Mouse (Mus musculus): ENCODE measurements around the gene Olfr1233. TPM values are rescaled to one million over a fixed set of nuclear protein-coding genes. Genes with fewer than 3 reads are reported as not detected.

Olfr1233 gene
- polyA plus RNA-seq (2014; fragmentation: Nextera tagmentation; extraction: Ambion mirVana) = not detected in 2 replicates

- H3K9me3 ChIP-seq (ENCODE audit: control insufficient read depth, low read length) = no peaks in the 10 kb centered on the region
- H3K4me1 ChIP-seq (ENCODE audit: control insufficient read depth, insufficient read depth, low read length) = no peaks in the 10 kb centered on the region
- H3K27ac ChIP-seq (replicated peaks; ENCODE audit: low read depth, low read length) = no peak within 1 kb of the TSS
- DNase-seq (no peak), ATAC-seq (ENCODE audit: low FRiP score, low TSS enrichment) (no peak)
- H3K27me3 ChIP-seq (ENCODE audit: control insufficient read depth, insufficient read depth, low read length) = no peaks in the 10 kb centered on the region
- no peak within 1 kb of the TSS for H3K9ac ChIP-seq (replicated peaks; ENCODE audit: low read length)
- H3K4me3 ChIP-seq (replicated peaks; ENCODE audit: low read depth, low read length) = no peak within 1 kb of the TSS
- no peaks in the 10 kb centered on the region for H3K36me3 ChIP-seq (ENCODE audit: control insufficient read depth, insufficient read depth, low read length)
- H3K4me2 ChIP-seq (ENCODE audit: low read length) = no peak within 1 kb of the TSS
These were observed at the start of gene Olfr1233 for GRCm38 (mm10) chr2:89342298-89342697. TSS of gene Olfr1233 (minus strand) at chr2:89342398.

- Histone ChIP-seq H3K4me3 (replicated peaks; ENCODE audit: low read depth, low read length) (no peak within 1 kb of the TSS), H3K9ac (replicated peaks; ENCODE audit: low read length) (no peak within 1 kb of the TSS), H3K4me1 (ENCODE audit: control insufficient read depth, insufficient read depth, low read length) (no peaks in the 10 kb centered on the region), H3K36me3 (ENCODE audit: control insufficient read depth, insufficient read depth, low read length) (no peaks in the 10 kb centered on the region), H3K9me3 (ENCODE audit: control insufficient read depth, low read length) (no peaks in the 10 kb centered on the region), H3K27ac (replicated peaks; ENCODE audit: low read depth, low read length) (no peak within 1 kb of the TSS), H3K4me2 (ENCODE audit: low read length) (no peak within 1 kb of the TSS), H3K27me3 (ENCODE audit: control insufficient read depth, insufficient read depth, low read length) (no peaks in the 10 kb centered on the region)
- 90% methylated on average over 4 of the region's 4 CpGs for WGBS
- ATAC-seq (ENCODE audit: low FRiP score, low TSS enrichment) (no peak), DNase-seq (no peak)
These were observed 22.6 kb upstream of the Olfr1233 start, which contains the start of gene Olfr1234 for GRCm38 (mm10) chr2:89364765-89365164. TSS of gene Olfr1234 (minus strand) at chr2:89364865.

GRCm38 (mm10) chr2:89329575-89329974, 12.6 kb downstream of the Olfr1233 start, which contains the start of gene Olfr1232:
TSS of gene Olfr1232 (minus strand) at chr2:89329675.
- Histone ChIP-seq H3K9ac (replicated peaks; ENCODE audit: low read length) (no peak within 1 kb of the TSS), H3K36me3 (ENCODE audit: control insufficient read depth, insufficient read depth, low read length) (no peaks in the 10 kb centered on the region), H3K4me3 (replicated peaks; ENCODE audit: low read depth, low read length) (no peak within 1 kb of the TSS), H3K27me3 (ENCODE audit: control insufficient read depth, insufficient read depth, low read length) (no peaks in the 10 kb centered on the region), H3K9me3 (ENCODE audit: control insufficient read depth, low read length) (no peaks in the 10 kb centered on the region), H3K4me2 (ENCODE audit: low read length) (no peak within 1 kb of the TSS), H3K27ac (replicated peaks; ENCODE audit: low read depth, low read length) (no peak within 1 kb of the TSS), H3K4me1 (ENCODE audit: control insufficient read depth, insufficient read depth, low read length) (no peaks in the 10 kb centered on the region)
- ATAC-seq (ENCODE audit: low FRiP score, low TSS enrichment) (no peak), DNase-seq (no peak)

GRCm38 (mm10) chr2:89306974-89307373, 35.2 kb downstream of the Olfr1233 start, which contains the start of gene Olfr1231:
TSS of gene Olfr1231 (minus strand) at chr2:89307074.
- ATAC-seq (ENCODE audit: low FRiP score, low TSS enrichment) (no peak), DNase-seq (peak; percentile 19)
- H3K27ac ChIP-seq (replicated peaks; ENCODE audit: low read depth, low read length) = no peak within 1 kb of the TSS
- no peaks in the 10 kb centered on the region for H3K9me3 ChIP-seq (ENCODE audit: control insufficient read depth, low read length)
- no peak within 1 kb of the TSS for H3K9ac ChIP-seq (replicated peaks; ENCODE audit: low read length)
- WGBS = 66% methylated on average over 2 of the region's 2 CpGs
- H3K4me1 ChIP-seq (ENCODE audit: control insufficient read depth, insufficient read depth, low read length) = no peaks in the 10 kb centered on the region
- H3K4me3 ChIP-seq (replicated peaks; ENCODE audit: low read depth, low read length) = no peak within 1 kb of the TSS
- no peaks in the 10 kb centered on the region for H3K36me3 ChIP-seq (ENCODE audit: control insufficient read depth, insufficient read depth, low read length)
- H3K4me2 ChIP-seq (ENCODE audit: low read length) = no peak within 1 kb of the TSS
- no peaks in the 10 kb centered on the region for H3K27me3 ChIP-seq (ENCODE audit: control insufficient read depth, insufficient read depth, low read length)

- no peaks in the 10 kb centered on the region for H3K9me3 ChIP-seq (ENCODE audit: control insufficient read depth, low read length)
- no peaks in the 10 kb centered on the region for H3K4me1 ChIP-seq (ENCODE audit: control insufficient read depth, insufficient read depth, low read length)
- H3K27me3 ChIP-seq (ENCODE audit: control insufficient read depth, insufficient read depth, low read length) = no peaks in the 10 kb centered on the region
- no peak for DNase-seq
- H3K36me3 ChIP-seq (ENCODE audit: control insufficient read depth, insufficient read depth, low read length) = no peaks in the 10 kb centered on the region
- no peak for ATAC-seq (ENCODE audit: low FRiP score, low TSS enrichment)
- H3K27ac ChIP-seq (replicated peaks; ENCODE audit: low read depth, low read length) = no peak within 1 kb of the TSS
- no peak within 1 kb of the TSS for H3K9ac ChIP-seq (replicated peaks; ENCODE audit: low read length)
- 90% methylated on average over 1 of the region's 1 CpGs for WGBS
- H3K4me3 ChIP-seq (replicated peaks; ENCODE audit: low read depth, low read length) = no peak within 1 kb of the TSS
- H3K4me2 ChIP-seq (ENCODE audit: low read length) = no peak within 1 kb of the TSS
These were observed 45.0 kb downstream of the Olfr1233 start, which contains the start of gene Olfr1230 for GRCm38 (mm10) chr2:89297168-89297567. TSS of gene Olfr1230 (minus strand) at chr2:89297268.

GRCm38 (mm10) chr2:89287914-89288313, 54.3 kb downstream of the Olfr1233 start, which contains the start of gene Olfr1229:
TSS of gene Olfr1229 (minus strand) at chr2:89288014.
- Histone ChIP-seq H3K4me3 (replicated peaks; ENCODE audit: low read depth, low read length) (no peak within 1 kb of the TSS), H3K4me1 (ENCODE audit: control insufficient read depth, insufficient read depth, low read length) (no peaks in the 10 kb centered on the region), H3K27ac (replicated peaks; ENCODE audit: low read depth, low read length) (no peak within 1 kb of the TSS), H3K4me2 (ENCODE audit: low read length) (no peak within 1 kb of the TSS), H3K9me3 (ENCODE audit: control insufficient read depth, low read length) (no peaks in the 10 kb centered on the region), H3K9ac (replicated peaks; ENCODE audit: low read length) (no peak within 1 kb of the TSS), H3K36me3 (ENCODE audit: control insufficient read depth, insufficient read depth, low read length) (no peaks in the 10 kb centered on the region), H3K27me3 (ENCODE audit: control insufficient read depth, insufficient read depth, low read length) (no peaks in the 10 kb centered on the region)
- DNase-seq (no peak), ATAC-seq (ENCODE audit: low FRiP score, low TSS enrichment) (no peak)
- WGBS = 73% methylated on average over 2 of the region's 2 CpGs

Other genes starting within 250 kb of the Olfr1233 start
- not detected in 2 replicates for gene Olfr1220, start 235.6 kb downstream of the Olfr1233 start, polyA plus RNA-seq (2014; fragmentation: Nextera tagmentation; extraction: Ambion mirVana)
- gene Olfr1221, start 225.1 kb downstream of the Olfr1233 start, polyA plus RNA-seq (2014; fragmentation: Nextera tagmentation; extraction: Ambion mirVana) = not detected in 2 replicates
- not detected in 2 replicates for gene Olfr1222, start 209.3 kb downstream of the Olfr1233 start, polyA plus RNA-seq (2014; fragmentation: Nextera tagmentation; extraction: Ambion mirVana)
- not detected in 2 replicates for gene Olfr1223, start 190.8 kb downstream of the Olfr1233 start, polyA plus RNA-seq (2014; fragmentation: Nextera tagmentation; extraction: Ambion mirVana)
- gene Olfr1224-ps1, start 178.3 kb downstream of the Olfr1233 start, polyA plus RNA-seq (2014; fragmentation: Nextera tagmentation; extraction: Ambion mirVana) = not detected in 2 replicates
- gene Olfr1225, start 167.7 kb downstream of the Olfr1233 start, polyA plus RNA-seq (2014; fragmentation: Nextera tagmentation; extraction: Ambion mirVana) = not detected in 2 replicates
- gene Olfr1226, start 142.3 kb downstream of the Olfr1233 start, polyA plus RNA-seq (2014; fragmentation: Nextera tagmentation; extraction: Ambion mirVana) = not detected in 2 replicates
- gene Olfr1228, start 88.3 kb downstream of the Olfr1233 start, polyA plus RNA-seq (2014; fragmentation: Nextera tagmentation; extraction: Ambion mirVana) = not detected in 2 replicates
- gene Olfr1229, start 54.4 kb downstream of the Olfr1233 start, polyA plus RNA-seq (2014; fragmentation: Nextera tagmentation; extraction: Ambion mirVana) = not detected in 2 replicates
- gene Olfr1230, start 45.1 kb downstream of the Olfr1233 start, polyA plus RNA-seq (2014; fragmentation: Nextera tagmentation; extraction: Ambion mirVana) = not detected in 2 replicates
- gene Olfr1231, start 35.3 kb downstream of the Olfr1233 start, polyA plus RNA-seq (2014; fragmentation: Nextera tagmentation; extraction: Ambion mirVana) = not detected in 2 replicates
- not detected in 2 replicates for gene Olfr1232, start 12.7 kb downstream of the Olfr1233 start, polyA plus RNA-seq (2014; fragmentation: Nextera tagmentation; extraction: Ambion mirVana)
- not detected in 2 replicates for gene Olfr1234, start 22.5 kb upstream of the Olfr1233 start, polyA plus RNA-seq (2014; fragmentation: Nextera tagmentation; extraction: Ambion mirVana)
- gene Olfr1238, start 67.3 kb upstream of the Olfr1233 start, polyA plus RNA-seq (2014; fragmentation: Nextera tagmentation; extraction: Ambion mirVana) = not detected in 2 replicates
- gene Olfr1239, start 78.0 kb upstream of the Olfr1233 start, polyA plus RNA-seq (2014; fragmentation: Nextera tagmentation; extraction: Ambion mirVana) = not detected in 2 replicates
- gene Olfr1240, start 100.6 kb upstream of the Olfr1233 start, polyA plus RNA-seq (2014; fragmentation: Nextera tagmentation; extraction: Ambion mirVana) = not detected in 2 replicates
- not detected in 2 replicates for gene Olfr1241, start 144.7 kb upstream of the Olfr1233 start, polyA plus RNA-seq (2014; fragmentation: Nextera tagmentation; extraction: Ambion mirVana)
- not detected in 2 replicates for gene Olfr1242, start 155.9 kb upstream of the Olfr1233 start, polyA plus RNA-seq (2014; fragmentation: Nextera tagmentation; extraction: Ambion mirVana)
- not detected in 2 replicates for gene Olfr1243, start 189.1 kb upstream of the Olfr1233 start, polyA plus RNA-seq (2014; fragmentation: Nextera tagmentation; extraction: Ambion mirVana)
- not detected in 2 replicates for gene Olfr1245, start 236.0 kb upstream of the Olfr1233 start, polyA plus RNA-seq (2014; fragmentation: Nextera tagmentation; extraction: Ambion mirVana)